Mouse (Mus musculus) kidney, embryonic 16.5 days (tissue): ENCODE results near the gene Jsrp1. TPM values are rescaled to one million over a fixed set of nuclear protein-coding genes. Genes with fewer than 3 reads are reported as not detected.

Source experiments
- ATAC-seq: fragments of 200-750 bp; cut with Nextera tagmentation; 2 replicates; pipeline ENCODE4 v1.8.0; 2017; ENCODE audit warnings: moderate TSS enrichment; ENCODE audit not compliant: low FRiP score, low TSS enrichment
- H3K27ac ChIP-seq: fragments of 300-500 bp; sonication (generic); 2 replicates; pipeline ENCODE4 v1.5.1; 2014; ENCODE audit warnings: low read length
- H3K27me3 ChIP-seq: fragments of 300-500 bp; sonication (generic); 2 replicates; pipeline ENCODE4 v1.6.1; 2014; ENCODE audit warnings: low read length, control low read depth, mixed read lengths; ENCODE audit not compliant: insufficient read depth
- H3K36me3 ChIP-seq: fragments of 300-500 bp; sonication (generic); 2 replicates; pipeline ENCODE4 v1.6.1; 2014; ENCODE audit warnings: low read length, control low read depth, mixed read lengths; ENCODE audit not compliant: insufficient read depth
- H3K4me1 ChIP-seq: fragments of 300-500 bp; sonication (generic); 2 replicates; pipeline ENCODE4 v1.6.1; 2014; ENCODE audit warnings: low read length, control low read depth, mixed read lengths; ENCODE audit not compliant: insufficient read depth
- H3K4me2 ChIP-seq: fragments of 300-500 bp; sonication (generic); replicated peaks from 2 replicates; pipeline ENCODE4 v1.6.1; 2014; ENCODE audit warnings: low read depth, low read length
- H3K4me3 ChIP-seq: fragments of 300-500 bp; sonication (generic); 2 replicates; pipeline ENCODE4 v1.5.1; 2014; ENCODE audit warnings: mild to moderate bottlenecking, low read length
- H3K9ac ChIP-seq: fragments of 300-500 bp; sonication (generic); replicated peaks from 2 replicates; pipeline ENCODE4 v1.6.1; 2014; ENCODE audit warnings: low read length
- H3K9me3 ChIP-seq: fragments of 300-500 bp; sonication (generic); 2 replicates; pipeline ENCODE4 v1.6.1; 2016; ENCODE audit warnings: low read length, control low read depth
- WGBS: fragments of 180-500 bp; shearing (Covaris S2); extraction: QIAGEN DNeasy Blood & Tissue Kit; methylation state at CpG from one replicate; pipeline ENCODE4 v1.1.7; 2014; 5-methylcytosine and 5-hydroxymethylcytosine counted together
- polyA plus RNA-seq: library from polyadenylated mRNA; unstranded; fragments of >200 nt; fragmentation: Nextera tagmentation; extraction: Ambion mirVana; gene quantifications from 2 replicates; pipeline ENCODE4 v1.2.1, GENCODE M21; 2015

Gene Jsrp1
- polyA plus RNA-seq, 1 experiment from 2014 or later, result 4.5 TPM

- H3K4me1 ChIP-seq, result peaks cover 29% of the 10 kb centered on the region
- peak overlapping the region; percentile 88 for H3K4me2 ChIP-seq
- peak overlapping the region; percentile 99 for H3K9ac ChIP-seq
- H3K9me3 ChIP-seq, result no peaks in the 10 kb centered on the region
- no peak overlapping the region for H3K27ac ChIP-seq
- peaks cover 48% of the 10 kb centered on the region for H3K36me3 ChIP-seq
- ATAC-seq, result no peak
- WGBS, result 82% methylated on average over 9 of the region's 9 CpGs
- H3K27me3 ChIP-seq, result no peaks in the 10 kb centered on the region
- H3K4me3 ChIP-seq, result peak overlapping the region; percentile 96
Observed at GRCm38 (mm10) chr10:80796307-80796848, 16.9 kb downstream of the Jsrp1 start.

DNA sequence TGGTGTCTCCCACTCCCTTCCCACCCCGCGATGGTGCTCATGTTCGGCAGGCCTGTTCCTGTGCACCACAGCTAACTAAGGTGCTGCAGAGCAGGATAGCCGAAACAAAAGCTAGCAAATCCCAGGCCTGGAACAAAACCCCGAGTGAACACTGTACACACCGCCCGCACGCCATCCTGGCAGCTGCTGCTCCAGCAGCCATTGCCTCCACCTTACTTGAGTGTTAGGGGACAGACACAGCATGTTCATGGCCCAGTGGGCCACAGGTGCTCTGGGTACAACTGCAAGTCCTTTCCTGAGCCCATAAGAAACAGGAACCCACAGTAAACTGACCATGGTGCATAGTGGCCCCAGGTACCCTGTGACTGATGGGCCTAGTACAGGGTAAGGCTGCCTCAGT, 18.5 kb downstream of the Jsrp1 start:
- H3K27ac ChIP-seq, result no peak overlapping the region
- ATAC-seq, result no peak
- H3K4me2 ChIP-seq, result no peak overlapping the region
- no peaks in the 10 kb centered on the region for H3K27me3 ChIP-seq
- H3K36me3 ChIP-seq, result peaks cover 52% of the 10 kb centered on the region
- H3K9ac ChIP-seq, result no peak overlapping the region
- WGBS, result 87% methylated on average over 8 of the region's 8 CpGs
- H3K9me3 ChIP-seq, result no peaks in the 10 kb centered on the region
- peaks cover 24% of the 10 kb centered on the region for H3K4me1 ChIP-seq
- H3K4me3 ChIP-seq, result no peak overlapping the region

DNA sequence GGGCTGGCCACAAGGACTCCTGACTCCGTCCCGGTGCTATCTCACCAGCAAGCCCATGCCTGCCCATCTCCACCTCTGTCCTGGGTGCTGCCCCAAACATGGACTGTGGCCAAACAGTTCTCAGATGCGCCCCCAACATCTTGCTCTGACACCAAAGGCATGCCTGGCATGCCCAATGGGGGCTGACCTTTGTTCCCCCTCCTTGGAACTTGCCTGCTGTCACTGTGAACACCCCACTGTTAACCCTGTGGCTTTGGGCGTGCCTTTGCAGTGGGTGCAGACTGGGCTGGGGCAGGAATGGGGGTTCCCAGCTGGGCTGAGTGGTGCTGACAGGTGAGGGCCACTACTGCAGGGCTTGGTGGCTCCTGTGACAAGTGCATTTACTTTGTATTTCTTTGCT, 19.5 kb downstream of the Jsrp1 start:
- 86% methylated on average over 4 of the region's 4 CpGs for WGBS

GRCm38 (mm10) chr10:80793033-80793784, 20.1 kb downstream of the Jsrp1 start:
- Histone ChIP-seq H3K27me3 (no peaks in the 10 kb centered on the region), H3K9me3 (no peaks in the 10 kb centered on the region), H3K9ac (no peak overlapping the region), H3K4me3 (no peak overlapping the region), H3K4me2 (no peak overlapping the region), H3K27ac (no peak overlapping the region), H3K36me3 (peaks cover 66% of the 10 kb centered on the region), H3K4me1 (peaks cover 18% of the 10 kb centered on the region)
- no peak for ATAC-seq
- WGBS, result 93% methylated on average over 13 of the region's 13 CpGs

More for the DNA sequence above, 19.5 kb downstream of the Jsrp1 start:
- no peaks in the 10 kb centered on the region for H3K27me3 ChIP-seq
- no peaks in the 10 kb centered on the region for H3K9me3 ChIP-seq
- H3K36me3 ChIP-seq, result peaks cover 60% of the 10 kb centered on the region
- no peak overlapping the region for H3K4me2 ChIP-seq
- H3K9ac ChIP-seq, result no peak overlapping the region
- no peak overlapping the region for H3K4me3 ChIP-seq
- H3K27ac ChIP-seq, result no peak overlapping the region
- H3K4me1 ChIP-seq, result peaks cover 18% of the 10 kb centered on the region
- no peak for ATAC-seq

GRCm38 (mm10) chr10:80792175-80793032, 20.9 kb downstream of the Jsrp1 start:
- 54% methylated on average over 40 of the region's 41 CpGs for WGBS
- H3K9ac ChIP-seq, result no peak overlapping the region
- H3K4me3 ChIP-seq, result no peak overlapping the region

GRCm38 (mm10) chr10:80791476-80792174, 21.7 kb downstream of the Jsrp1 start:
- H3K27me3 ChIP-seq, result no peaks in the 10 kb centered on the region
- H3K36me3 ChIP-seq, result peaks cover 80% of the 10 kb centered on the region
- H3K4me1 ChIP-seq, result peaks cover 12% of the 10 kb centered on the region
- H3K4me2 ChIP-seq, result no peak overlapping the region
- 81% methylated on average over 33 of the region's 33 CpGs for WGBS
- H3K9ac ChIP-seq, result no peak overlapping the region
- no peaks in the 10 kb centered on the region for H3K9me3 ChIP-seq
- no peak; the same call in 1 of the 2 replicates for ATAC-seq
- no peak overlapping the region for H3K4me3 ChIP-seq
- H3K27ac ChIP-seq, result no peak overlapping the region

More at GRCm38 (mm10) chr10:80792175-80793032, 20.9 kb downstream of the Jsrp1 start:
- no peaks in the 10 kb centered on the region for H3K27me3 ChIP-seq
- 0 out of 2 replicates have a peak, but pooled peaks have one; percentile 21 for ATAC-seq
- peaks cover 18% of the 10 kb centered on the region for H3K4me1 ChIP-seq
- no peak overlapping the region for H3K27ac ChIP-seq
- H3K9me3 ChIP-seq, result no peaks in the 10 kb centered on the region
- H3K4me2 ChIP-seq, result no peak overlapping the region
- H3K36me3 ChIP-seq, result peaks cover 74% of the 10 kb centered on the region

GRCm38 (mm10) chr10:80790761-80791404, 22.4 kb downstream of the Jsrp1 start:
- WGBS, result 86% methylated on average over 19 of the region's 19 CpGs
- no peak overlapping the region for H3K9ac ChIP-seq
- ATAC-seq, result no peak
- no peaks in the 10 kb centered on the region for H3K27me3 ChIP-seq
- peaks cover 7% of the 10 kb centered on the region for H3K4me1 ChIP-seq
- H3K36me3 ChIP-seq, result peaks cover 80% of the 10 kb centered on the region
- H3K27ac ChIP-seq, result no peak overlapping the region
- H3K4me2 ChIP-seq, result no peak overlapping the region
- no peak overlapping the region for H3K4me3 ChIP-seq
- H3K9me3 ChIP-seq, result no peaks in the 10 kb centered on the region

DNA sequence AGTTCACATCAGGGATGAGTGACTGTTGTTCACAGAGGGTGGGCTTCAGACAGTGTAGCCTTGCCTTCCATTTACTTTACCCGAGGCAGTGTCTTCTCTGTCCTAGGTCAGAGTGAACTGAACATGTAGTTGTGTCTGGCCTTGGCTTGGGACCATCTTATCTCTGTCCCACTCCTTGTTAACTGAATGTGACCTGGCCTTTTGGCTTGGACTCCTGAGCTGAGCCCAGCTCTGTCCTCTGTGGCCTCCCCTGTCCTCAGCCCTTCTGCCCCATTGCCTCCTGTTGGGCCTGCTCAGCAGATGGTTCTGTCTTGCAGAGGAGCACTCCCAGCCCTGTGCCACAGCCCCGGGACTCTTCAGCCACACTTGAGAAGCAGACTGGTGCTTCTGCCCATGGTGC, 25.8 kb downstream of the Jsrp1 start:
- Histone ChIP-seq H3K9ac (no peak overlapping the region), H3K9me3 (no peaks in the 10 kb centered on the region), H3K27ac (no peak overlapping the region), H3K36me3 (peaks cover 91% of the 10 kb centered on the region), H3K4me1 (peaks cover 7% of the 10 kb centered on the region), H3K27me3 (no peaks in the 10 kb centered on the region), H3K4me3 (no peak overlapping the region), H3K4me2 (no peak overlapping the region)
- ATAC-seq, result no peak
- 77% methylated on average over 2 of the region's 2 CpGs for WGBS

GRCm38 (mm10) chr10:80785963-80786362, 27.3 kb downstream of the Jsrp1 start:
- no peak overlapping the region for H3K9ac ChIP-seq
- no peak overlapping the region for H3K4me3 ChIP-seq
- ATAC-seq, result no peak
- peaks cover 95% of the 10 kb centered on the region for H3K36me3 ChIP-seq
- WGBS, result 94% methylated on average over 11 of the region's 11 CpGs
- H3K27me3 ChIP-seq, result no peaks in the 10 kb centered on the region
- no peaks in the 10 kb centered on the region for H3K4me1 ChIP-seq
- no peak overlapping the region for H3K27ac ChIP-seq
- no peaks in the 10 kb centered on the region for H3K9me3 ChIP-seq
- H3K4me2 ChIP-seq, result no peak overlapping the region
